Mouse (Mus musculus) layer of hippocampus, postnatal 10 days (tissue): Measurements from ENCODE around the gene Rbfox3. TPM values are rescaled to one million over a fixed set of nuclear protein-coding genes. Genes with fewer than 3 reads are reported as not detected.

Experiments used
- DNase-seq, 2 experiments: peaks; one replicate each; pipeline ENCODE4 v3.0.0; 2021; ENCODE audit warnings: low spot score in 2 of 2
- total RNA-seq, 2 experiments: library from RNA; stranded (reverse); gene quantifications; 2 replicates each; pipeline ENCODE4 v1.2.3; 2021

Gene Rbfox3
- total RNA-seq, 2 experiments from 2014 or later = 205 to 226 TPM

GRCm38 (mm10) chr11:118671958-118672357 lies 239.4 kb downstream of the Rbfox3 start:
- no peak for DNase-seq

- DNase-seq = no peak
Observed at GRCm38 (mm10) chr11:118671216-118671615, 240.2 kb downstream of the Rbfox3 start.

GRCm38 (mm10) chr11:118669820-118670219 lies 241.6 kb downstream of the Rbfox3 start:
- no peak for DNase-seq

- no peak for DNase-seq
Observed at GRCm38 (mm10) chr11:118668351-118668750, 243.0 kb downstream of the Rbfox3 start.

- DNase-seq = no peak
Observed at GRCm38 (mm10) chr11:118667946-118668345, 243.5 kb downstream of the Rbfox3 start.

GRCm38 (mm10) chr11:118666172-118666571 lies 245.2 kb downstream of the Rbfox3 start:
- DNase-seq = no peak

- no peak for DNase-seq
Observed at GRCm38 (mm10) chr11:118663305-118663704, 248.1 kb downstream of the Rbfox3 start.

- no peak for DNase-seq
Observed at GRCm38 (mm10) chr11:118659305-118659704, 252.1 kb downstream of the Rbfox3 start.

GRCm38 (mm10) chr11:118655833-118656232 lies 255.6 kb downstream of the Rbfox3 start:
- no peak for DNase-seq

GRCm38 (mm10) chr11:118653521-118654318 lies 257.7 kb downstream of the Rbfox3 start:
- DNase-seq = no peak

- peak in 1 of 2 experiments; percentile 34 for DNase-seq
Observed at GRCm38 (mm10) chr11:118652401-118653240, 258.8 kb downstream of the Rbfox3 start.

- DNase-seq = peak; percentile 37 to 51
Observed at GRCm38 (mm10) chr11:118648369-118648768, 263.0 kb downstream of the Rbfox3 start.

GRCm38 (mm10) chr11:118646864-118647263 lies 264.5 kb downstream of the Rbfox3 start:
- no peak for DNase-seq

- DNase-seq = no peak
Observed at GRCm38 (mm10) chr11:118645158-118645557, 266.2 kb downstream of the Rbfox3 start.

- no peak for DNase-seq
Observed at GRCm38 (mm10) chr11:118640706-118641105, 270.7 kb downstream of the Rbfox3 start.

GRCm38 (mm10) chr11:118637718-118638117 lies 273.7 kb downstream of the Rbfox3 start:
- no peak for DNase-seq

GRCm38 (mm10) chr11:118634647-118635046 lies 276.8 kb downstream of the Rbfox3 start:
- peak; percentile 30 to 43 for DNase-seq

- DNase-seq = no peak
Observed at GRCm38 (mm10) chr11:118629718-118630117, 281.7 kb downstream of the Rbfox3 start.

- DNase-seq = no peak
Observed at GRCm38 (mm10) chr11:118627541-118627940, 283.9 kb downstream of the Rbfox3 start.

GRCm38 (mm10) chr11:118620869-118621268 lies 290.5 kb downstream of the Rbfox3 start:
- DNase-seq = no peak

- DNase-seq = no peak
Observed at GRCm38 (mm10) chr11:118614126-118614525, 297.3 kb downstream of the Rbfox3 start.

GRCm38 (mm10) chr11:118610128-118610527 lies 301.3 kb downstream of the Rbfox3 start:
- DNase-seq = no peak
